Mouse (Mus musculus): ENCODE results near the gene Chst15. TPM values are rescaled to one million over a fixed set of nuclear protein-coding genes. Genes with fewer than 3 reads are reported as not detected.

Chst15 gene
- total and polyA plus RNA-seq, 3 experiments, result 6.8 to 7.3 (median 7.0) TPM

DNA sequence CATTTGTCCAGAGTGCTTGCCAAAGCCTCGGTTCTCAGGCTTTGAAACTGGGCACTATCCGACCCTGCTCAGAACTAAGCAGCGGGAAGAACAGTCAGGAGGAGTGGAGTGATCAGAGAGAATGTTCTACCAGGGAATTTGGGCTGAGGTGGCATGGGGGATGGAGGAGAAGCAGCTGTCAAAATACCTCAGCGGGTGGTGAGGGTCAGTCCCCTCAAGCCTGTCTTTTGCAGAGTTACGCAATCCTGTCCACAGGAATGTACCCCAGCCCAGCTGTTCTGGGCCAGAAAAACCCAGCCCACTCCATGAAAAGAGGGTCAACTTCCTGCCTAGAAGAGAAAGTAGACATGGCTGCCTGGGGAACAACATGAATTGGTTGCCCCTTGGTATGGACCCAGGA lies 56.4 kb downstream of the Chst15 start:
- no peaks in the 10 kb centered on the region for H3K27me3 ChIP-seq (ENCODE audit: control insufficient read depth, insufficient read depth, low read length)
- H3K4me3 ChIP-seq, result no peak overlapping the region
- H3K4me1 ChIP-seq (ENCODE audit: control insufficient read depth, insufficient read depth, low read length), result 0 out of 2 replicates have a peak, but pooled peaks cover 1% of the 10 kb centered on the region
- H3K36me3 ChIP-seq (ENCODE audit: control insufficient read depth, insufficient read depth, low read length), result no peaks in the 10 kb centered on the region
- no peak overlapping the region for H3K27ac ChIP-seq
- no peaks in the 10 kb centered on the region for H3K79me2 ChIP-seq (replicated peaks; ENCODE audit: control insufficient read depth, insufficient read depth, low read length)
- intact Hi-C loops (cut with DNase I), result no loop called here
- no peak for TF ChIP-seq EP300 (IDR thresholded peaks at IDR 0.05; ENCODE audit: insufficient read depth, low read depth, low read length)
- no peak for TF ChIP-seq CTCF (IDR thresholded peaks at IDR 0.05)
- TF ChIP-seq POLR2A (IDR thresholded peaks at IDR 0.05; ENCODE audit: insufficient read depth, low read depth, low read length), result no peak
- no peak for DNase-seq
- 82% methylated on average over 5 of the region's 5 CpGs for WGBS
- no peak overlapping the region for H3K9ac ChIP-seq (ENCODE audit: low read depth, low read length)

DNA sequence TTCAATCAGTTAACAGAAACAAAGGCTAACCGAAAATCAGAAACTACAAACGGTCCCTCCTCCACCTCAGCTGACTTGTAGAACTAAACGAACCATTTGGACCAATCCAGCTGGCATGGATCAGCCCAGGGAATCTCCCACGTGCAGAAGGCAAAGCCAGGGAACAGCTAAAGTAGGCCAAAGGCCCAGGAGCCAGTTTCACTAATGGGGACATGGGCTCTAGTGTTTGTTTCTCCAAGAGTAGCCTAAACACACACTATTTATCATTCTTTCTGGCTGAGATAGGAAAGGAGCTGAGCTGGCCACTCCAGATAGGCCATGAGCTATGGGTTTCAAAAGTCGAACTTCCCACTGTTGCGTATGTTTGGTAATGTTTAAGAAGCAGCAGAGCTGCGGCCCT lies 58.2 kb downstream of the Chst15 start:
- Histone ChIP-seq H3K36me3 (ENCODE audit: control insufficient read depth, insufficient read depth, low read length) (no peaks in the 10 kb centered on the region), H3K79me2 (replicated peaks; ENCODE audit: control insufficient read depth, insufficient read depth, low read length) (no peaks in the 10 kb centered on the region), H3K9ac (ENCODE audit: low read depth, low read length) (no peak overlapping the region), H3K4me3 (no peak overlapping the region), H3K27ac (no peak overlapping the region), H3K4me1 (ENCODE audit: control insufficient read depth, insufficient read depth, low read length) (no peaks in the 10 kb centered on the region), H3K27me3 (ENCODE audit: control insufficient read depth, insufficient read depth, low read length) (no peaks in the 10 kb centered on the region)
- peak in 1 of 2 experiments; percentile 40 for DNase-seq
- no peak for TF ChIP-seq POLR2A (IDR thresholded peaks at IDR 0.05; ENCODE audit: insufficient read depth, low read depth, low read length)
- no peak for TF ChIP-seq CTCF (IDR thresholded peaks at IDR 0.05)
- TF ChIP-seq EP300 (IDR thresholded peaks at IDR 0.05; ENCODE audit: insufficient read depth, low read depth, low read length), result no peak
- 48% methylated on average over 7 of the region's 7 CpGs for WGBS
- intact Hi-C loops (cut with DNase I), result no loop called here

DNA sequence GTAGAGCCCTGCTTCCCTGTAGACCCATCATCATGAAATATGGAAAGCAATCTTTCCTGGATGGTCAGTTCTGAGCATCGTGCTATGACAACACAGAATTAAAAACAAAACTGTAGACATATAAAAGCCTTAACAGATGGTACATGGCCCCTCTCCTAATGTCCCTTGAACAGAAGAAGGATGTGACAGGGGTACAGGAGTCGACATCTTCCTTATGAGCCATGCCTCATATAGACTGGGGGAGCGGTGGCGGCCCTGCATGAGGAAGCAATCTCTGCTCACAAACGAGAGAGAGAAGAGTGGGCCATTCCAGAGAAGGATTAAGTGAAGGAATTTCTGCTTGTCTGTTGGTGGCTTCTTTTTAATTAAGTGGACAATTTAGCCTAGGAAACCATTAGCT lies 58.8 kb downstream of the Chst15 start:
- no peak for DNase-seq
- Histone ChIP-seq H3K4me1 (ENCODE audit: control insufficient read depth, insufficient read depth, low read length) (peaks cover 3% of the 10 kb centered on the region; the same call in 1 of the 2 replicates), H3K9ac (ENCODE audit: low read depth, low read length) (no peak overlapping the region), H3K36me3 (ENCODE audit: control insufficient read depth, insufficient read depth, low read length) (no peaks in the 10 kb centered on the region; the same call in 1 of the 2 replicates), H3K79me2 (replicated peaks; ENCODE audit: control insufficient read depth, insufficient read depth, low read length) (no peaks in the 10 kb centered on the region), H3K27ac (no peak overlapping the region), H3K4me3 (no peak overlapping the region), H3K27me3 (ENCODE audit: control insufficient read depth, insufficient read depth, low read length) (no peaks in the 10 kb centered on the region)
- TF ChIP-seq POLR2A (IDR thresholded peaks at IDR 0.05; ENCODE audit: insufficient read depth, low read depth, low read length), result no peak
- no peak for TF ChIP-seq CTCF (IDR thresholded peaks at IDR 0.05)
- no peak for TF ChIP-seq EP300 (IDR thresholded peaks at IDR 0.05; ENCODE audit: insufficient read depth, low read depth, low read length)
- intact Hi-C loops (cut with DNase I), result no loop called here
- 79% methylated on average over 5 of the region's 5 CpGs for WGBS

DNA sequence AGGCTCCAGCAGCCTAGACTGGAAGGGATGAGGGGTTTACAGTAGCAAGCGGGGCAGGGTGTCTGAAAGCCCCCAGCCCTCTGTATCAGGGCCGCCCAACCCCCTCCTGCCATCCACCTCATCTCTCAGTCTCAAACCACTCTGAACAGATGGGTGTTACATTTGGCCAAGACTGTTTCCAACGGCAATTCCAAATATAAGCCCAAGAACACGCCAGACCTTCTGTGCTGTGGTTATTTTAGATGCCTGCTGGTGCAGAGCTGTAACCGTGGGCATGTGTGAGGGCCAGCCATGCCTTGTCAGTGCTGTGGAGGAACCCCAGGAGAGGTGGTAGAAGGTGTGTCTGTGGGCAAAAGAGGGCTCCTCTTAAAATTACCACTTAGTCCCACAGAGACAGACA lies 63.5 kb downstream of the Chst15 start:
- intact Hi-C loops (cut with DNase I), result no loop called here
- TF ChIP-seq POLR2A (IDR thresholded peaks at IDR 0.05; ENCODE audit: insufficient read depth, low read depth, low read length), result no peak
- no peak for TF ChIP-seq CTCF (IDR thresholded peaks at IDR 0.05)
- TF ChIP-seq EP300 (IDR thresholded peaks at IDR 0.05; ENCODE audit: insufficient read depth, low read depth, low read length), result no peak
- no peak overlapping the region for H3K9ac ChIP-seq (ENCODE audit: low read depth, low read length)
- no peaks in the 10 kb centered on the region for H3K27me3 ChIP-seq (ENCODE audit: control insufficient read depth, insufficient read depth, low read length)
- H3K27ac ChIP-seq, result no peak overlapping the region
- no peaks in the 10 kb centered on the region; the same call in 1 of the 2 replicates for H3K36me3 ChIP-seq (ENCODE audit: control insufficient read depth, insufficient read depth, low read length)
- 64% methylated on average over 5 of the region's 5 CpGs for WGBS
- no peak overlapping the region for H3K4me3 ChIP-seq
- no peak for DNase-seq
- H3K79me2 ChIP-seq (replicated peaks; ENCODE audit: control insufficient read depth, insufficient read depth, low read length), result no peaks in the 10 kb centered on the region
- H3K4me1 ChIP-seq (ENCODE audit: control insufficient read depth, insufficient read depth, low read length), result peaks cover 5% of the 10 kb centered on the region

DNA sequence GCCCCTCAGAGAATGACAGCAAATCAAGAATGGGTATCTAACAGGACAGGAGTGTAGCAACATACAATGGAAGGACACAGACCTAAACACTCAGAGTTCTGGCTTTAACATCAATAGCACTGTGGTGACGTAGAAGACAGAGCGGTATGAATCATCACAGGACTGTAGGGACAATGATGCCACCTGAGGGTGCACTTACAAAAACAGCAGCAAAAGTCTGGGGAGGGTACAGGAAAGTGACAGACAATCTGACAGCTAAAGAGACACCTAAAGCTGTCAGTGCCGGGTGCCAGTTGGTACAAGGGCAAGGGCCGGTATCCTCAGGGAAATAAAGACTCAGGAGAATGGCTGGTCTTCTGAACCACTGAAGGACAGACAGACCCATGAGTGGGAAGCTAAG lies 64.0 kb downstream of the Chst15 start:
- H3K4me3 ChIP-seq, result no peak overlapping the region
- H3K27ac ChIP-seq, result no peak overlapping the region
- no peak for TF ChIP-seq POLR2A (IDR thresholded peaks at IDR 0.05; ENCODE audit: insufficient read depth, low read depth, low read length)
- no peak overlapping the region for H3K9ac ChIP-seq (ENCODE audit: low read depth, low read length)
- no peaks in the 10 kb centered on the region; the same call in 1 of the 2 replicates for H3K36me3 ChIP-seq (ENCODE audit: control insufficient read depth, insufficient read depth, low read length)
- peaks cover 5% of the 10 kb centered on the region for H3K4me1 ChIP-seq (ENCODE audit: control insufficient read depth, insufficient read depth, low read length)
- no peaks in the 10 kb centered on the region for H3K79me2 ChIP-seq (replicated peaks; ENCODE audit: control insufficient read depth, insufficient read depth, low read length)
- H3K27me3 ChIP-seq (ENCODE audit: control insufficient read depth, insufficient read depth, low read length), result no peaks in the 10 kb centered on the region
- WGBS, result 85% methylated on average over 4 of the region's 4 CpGs
- no peak for DNase-seq
- intact Hi-C loops (cut with DNase I), result no loop called here

DNA sequence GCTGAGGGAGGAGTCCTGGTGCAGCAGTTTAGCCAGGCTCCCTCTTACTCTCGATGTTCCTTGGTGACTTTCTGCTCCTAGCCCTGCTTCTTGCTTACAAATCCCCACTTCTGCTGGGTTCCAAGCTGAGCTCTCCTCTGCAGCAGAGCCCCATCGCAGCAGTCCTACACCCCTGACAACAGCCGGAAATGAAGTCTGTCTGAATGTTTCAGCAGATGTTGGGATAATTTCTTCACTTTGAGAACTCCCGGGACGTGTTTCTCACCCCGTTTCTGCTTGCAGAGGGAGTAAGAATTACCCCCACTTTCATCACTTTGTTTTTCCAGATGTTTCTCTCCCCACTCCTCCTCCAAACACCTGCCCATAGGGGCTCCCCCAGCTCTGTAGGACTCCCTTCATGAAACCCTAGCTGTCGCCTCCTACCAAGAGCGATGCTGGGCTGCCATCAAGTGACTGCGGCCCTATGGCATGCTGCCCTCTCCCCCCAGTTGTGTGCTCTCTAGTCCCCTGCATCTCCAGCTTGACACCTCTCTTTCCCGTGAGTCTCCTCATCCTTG lies 67.4 kb downstream of the Chst15 start:
- no peak for DNase-seq
- intact Hi-C loops (cut with DNase I), result loop anchor here (5.0 kb wide), 1 partner anchor 68 kb away; the partner anchor contains the start of gene Chst15
- whole genome bisulfite sequencing, result 36% methylated on average over 10 of the region's 10 CpGs

More for the DNA sequence above, 67.4 kb downstream of the Chst15 start:
- Histone ChIP-seq H3K27ac (no peak overlapping the region), H3K27me3 (ENCODE audit: control insufficient read depth, insufficient read depth, low read length) (no peaks in the 10 kb centered on the region), H3K4me3 (no peak overlapping the region), H3K36me3 (ENCODE audit: control insufficient read depth, insufficient read depth, low read length) (no peaks in the 10 kb centered on the region; the same call in 1 of the 2 replicates), H3K9ac (ENCODE audit: low read depth, low read length) (no peak overlapping the region), H3K4me1 (ENCODE audit: control insufficient read depth, insufficient read depth, low read length) (peaks cover 9% of the 10 kb centered on the region), H3K79me2 (replicated peaks; ENCODE audit: control insufficient read depth, insufficient read depth, low read length) (no peaks in the 10 kb centered on the region)
- TF ChIP-seq EP300 (IDR thresholded peaks at IDR 0.05; ENCODE audit: insufficient read depth, low read depth, low read length) (no peak), POLR2A (IDR thresholded peaks at IDR 0.05; ENCODE audit: insufficient read depth, low read depth, low read length) (no peak), CTCF (IDR thresholded peaks at IDR 0.05) (no peak)

Data from heart, adult 2 months (tissue).